In genomic region chr19:45660503-45660790, GRCm38 (mm10) we compare ENCODE assay signal across 8 mouse cellular contexts. TPM values are rescaled to one million over a fixed set of nuclear protein-coding genes. Genes with fewer than 3 reads are reported as not detected.
DNase-seq lines count a peak whose midpoint lies in the region; ATAC-seq and TF ChIP-seq lines count a peak whose summit lies in the region.

No protein-coding gene starts in this region.

- no peak for TF ChIP-seq POLR2A in ES-Bruce4 (IDR thresholded peaks at IDR 0.05; ENCODE audit: insufficient read depth, low read length)

- H3K4me3 ChIP-seq in kidney, embryonic 16.5 days (ENCODE audit: low read length): peak overlapping the region; percentile 92
- peak overlapping the region; percentile 77 for H3K4me3 ChIP-seq in ES-Bruce4 (ENCODE audit: low read depth, low read length)
- H3K4me3 ChIP-seq in embryonic facial prominence, embryonic 11.5 days (ENCODE audit: low read depth, low read length): peak overlapping the region; percentile 85
- H3K4me3 ChIP-seq in intestine, postnatal 0 days (ENCODE audit: low read depth, low read length): peak overlapping the region; percentile 89

- no peaks in the 10 kb centered on the region for H3K9me3 ChIP-seq in kidney, embryonic 16.5 days (ENCODE audit: low read length)
- H3K9me3 ChIP-seq in ES-Bruce4 (replicated peaks; ENCODE audit: control insufficient read depth, insufficient read depth, low read length, poor library complexity, severe bottlenecking): no peaks in the 10 kb centered on the region
- no peaks in the 10 kb centered on the region for H3K9me3 ChIP-seq in embryonic facial prominence, embryonic 11.5 days (replicated peaks; ENCODE audit: control insufficient read depth, low read length)
- no peaks in the 10 kb centered on the region for H3K9me3 ChIP-seq in intestine, postnatal 0 days (ENCODE audit: control insufficient read depth)

- peak overlapping the region; percentile 99 for H3K9ac ChIP-seq in kidney, embryonic 16.5 days (replicated peaks; ENCODE audit: low read length)
- peak overlapping the region; percentile 94 for H3K9ac ChIP-seq in ES-Bruce4 (ENCODE audit: low read depth, poor library complexity, severe bottlenecking)
- H3K9ac ChIP-seq in embryonic facial prominence, embryonic 11.5 days (replicated peaks; ENCODE audit: low read length): peak overlapping the region; percentile 99
- peak overlapping the region; percentile 98 for H3K9ac ChIP-seq in intestine, postnatal 0 days (ENCODE audit: low read depth, low read length)

- TF ChIP-seq EP300 in ES-Bruce4 (IDR thresholded peaks at IDR 0.05; ENCODE audit: insufficient read depth, low read depth, low read length): no peak

- ATAC-seq in kidney, embryonic 16.5 days (ENCODE audit: low FRiP score, low TSS enrichment): no peak
- ATAC-seq in embryonic facial prominence, embryonic 11.5 days (replicated peaks; ENCODE audit: insufficient number of reproducible peaks, low FRiP score, low TSS enrichment, low read depth): no peak
- peak; percentile 77; the same call in 1 of the 2 replicates for ATAC-seq in intestine, postnatal 0 days
- peak; percentile 81 for ATAC-seq in monocyte, adult 5-6 weeks (replicated peaks; ENCODE audit: insufficient number of reproducible peaks, low FRiP score, low TSS enrichment, poor library complexity, severe bottlenecking)
- no peak for ATAC-seq in frontal cortex, adult (ENCODE audit: low TSS enrichment)

- H3K4me1 ChIP-seq in kidney, embryonic 16.5 days (ENCODE audit: insufficient read depth, low read length): peaks cover 33% of the 10 kb centered on the region
- no peaks in the 10 kb centered on the region for H3K4me1 ChIP-seq in ES-Bruce4 (ENCODE audit: control insufficient read depth, insufficient read depth, low read length)
- H3K4me1 ChIP-seq in embryonic facial prominence, embryonic 11.5 days (ENCODE audit: control insufficient read depth, insufficient read depth, low read length): no peaks in the 10 kb centered on the region; the same call in 1 of the 2 replicates
- 0 out of 2 replicates have a peak, but pooled peaks cover 3% of the 10 kb centered on the region for H3K4me1 ChIP-seq in intestine, postnatal 0 days (replicated peaks; ENCODE audit: control insufficient read depth, insufficient read depth, low read length)

- WGBS in kidney, embryonic 16.5 days: 18% methylated on average over 18 of the region's 18 CpGs
- WGBS in embryonic facial prominence, embryonic 11.5 days: 15% methylated on average over 18 of the region's 18 CpGs
- WGBS in intestine, postnatal 0 days: 16% methylated on average over 18 of the region's 18 CpGs

- H3K27ac ChIP-seq in kidney, embryonic 16.5 days (ENCODE audit: low read length): peak overlapping the region; percentile 97
- no peak overlapping the region for H3K27ac ChIP-seq in ES-Bruce4 (ENCODE audit: insufficient read depth, low read length)
- peak overlapping the region; percentile 91 for H3K27ac ChIP-seq in embryonic facial prominence, embryonic 11.5 days (replicated peaks; ENCODE audit: low read depth, low read length)
- peak overlapping the region; percentile 97 for H3K27ac ChIP-seq in intestine, postnatal 0 days (ENCODE audit: low read depth, low read length)

- no peak for DNase-seq in kidney, postnatal 4 days
- DNase-seq in embryonic facial prominence, embryonic 11.5 days (ENCODE audit: low spot score): no peak
- DNase-seq in urinary bladder, postnatal 25 days (ENCODE audit: low spot score): no peak

- peak overlapping the region; percentile 71 for H3K4me2 ChIP-seq in kidney, embryonic 16.5 days (replicated peaks; ENCODE audit: low read depth, low read length)
- H3K4me2 ChIP-seq in embryonic facial prominence, embryonic 11.5 days (ENCODE audit: low read depth, low read length): peak overlapping the region; percentile 81
- peak overlapping the region; percentile 82 for H3K4me2 ChIP-seq in intestine, postnatal 0 days (replicated peaks; ENCODE audit: low read depth)

- no peak for TF ChIP-seq CTCF in ES-Bruce4 (IDR thresholded peaks at IDR 0.05; ENCODE audit: low read depth, low read length)
- peak; percentile 19; the same call in 1 of the 2 replicates for TF ChIP-seq CTCF in intestine, postnatal 0 days (IDR thresholded peaks at IDR 0.05; ENCODE audit: low read depth)

- no peaks in the 10 kb centered on the region for H3K36me3 ChIP-seq in kidney, embryonic 16.5 days (ENCODE audit: insufficient read depth, low read length)
- H3K36me3 ChIP-seq in ES-Bruce4 (ENCODE audit: control insufficient read depth, insufficient read depth, low read length, poor library complexity, severe bottlenecking): no peaks in the 10 kb centered on the region
- no peaks in the 10 kb centered on the region for H3K36me3 ChIP-seq in embryonic facial prominence, embryonic 11.5 days (replicated peaks; ENCODE audit: control insufficient read depth, insufficient read depth, low read depth, low read length)
- H3K36me3 ChIP-seq in intestine, postnatal 0 days (ENCODE audit: control insufficient read depth, insufficient read depth): no peaks in the 10 kb centered on the region

- no peaks in the 10 kb centered on the region for H3K27me3 ChIP-seq in kidney, embryonic 16.5 days (ENCODE audit: insufficient read depth, low read length)
- no peaks in the 10 kb centered on the region for H3K27me3 ChIP-seq in ES-Bruce4 (ENCODE audit: control insufficient read depth, insufficient read depth, low read length, poor library complexity, severe bottlenecking)
- H3K27me3 ChIP-seq in embryonic facial prominence, embryonic 11.5 days (ENCODE audit: control insufficient read depth, insufficient read depth, low read length): no peaks in the 10 kb centered on the region
- H3K27me3 ChIP-seq in intestine, postnatal 0 days (replicated peaks; ENCODE audit: control insufficient read depth, insufficient read depth, low read length): no peaks in the 10 kb centered on the region

RNA-seq across cellular contexts. Expression of gene Fbxw4, which starts 0.3 kb away (rescaled TPM):
- 7.2 and 7.9 TPM in 2 replicates for polyA plus RNA-seq in kidney, embryonic 16.5 days (2015; fragmentation: Nextera tagmentation; extraction: Ambion mirVana)
- 13.2 and 15.5 TPM in 2 replicates for polyA plus RNA-seq in ES-Bruce4 (2011; ENCODE audit: insufficient read depth, insufficient read length, low read depth, missing spikeins)
- polyA plus RNA-seq in embryonic facial prominence, embryonic 11.5 days (2014; fragmentation: Nextera tagmentation; extraction: Ambion mirVana): 3.1 and 3.5 TPM in 2 replicates
- polyA plus RNA-seq in intestine, postnatal 0 days (2015; fragmentation: Nextera tagmentation; extraction: Ambion mirVana): 2.6 and 3.3 TPM in 2 replicates
- total RNA-seq in monocyte, adult 5-6 weeks (2017): 14.7 to 30.1 TPM (median 15.2 TPM) in 3 replicates

Comparison
In these comparisons a context has a peak if more than half of its experiments do, and no peak if none do; other contexts are left out.
1. ATAC-seq: peak in intestine, postnatal 0 days (single experiment) and monocyte, adult 5-6 weeks (single experiment); none in kidney, embryonic 16.5 days (single experiment), embryonic facial prominence, embryonic 11.5 days (single experiment) and frontal cortex, adult (single experiment).
2. Peak in every context shown above with its lines, with median percentiles within 50 percentile points of each other: H3K4me2 ChIP-seq, H3K4me3 ChIP-seq and H3K9ac ChIP-seq.